Mouse (Mus musculus): ENCODE data around the gene Smim24. TPM values are rescaled to one million over a fixed set of nuclear protein-coding genes. Genes with fewer than 3 reads are reported as not detected.

Smim24 gene
- polyA plus RNA-seq, 1 experiment from 2014 or later: 2.3 TPM

- peaks cover 22% of the 10 kb centered on the region for H3K27me3 ChIP-seq (ENCODE audit: control insufficient read depth, insufficient read depth, low read length)
- WGBS: 74% methylated on average over 4 of the region's 4 CpGs
Measured at GRCm38 (mm10) chr10:81421041-81421796, 28.4 kb downstream of the Smim24 start.

GRCm38 (mm10) chr10:81421797-81422100 is 28.9 kb downstream of the Smim24 start:
- ATAC-seq (ENCODE audit: low FRiP score) (no peak), DNase-seq (ENCODE audit: low spot score, missing footprints) (peak; percentile 71)
- 71% methylated on average over 5 of the region's 5 CpGs for WGBS
- H3K4me1 ChIP-seq (ENCODE audit: control insufficient read depth, insufficient read depth, low read length): peaks cover 16% of the 10 kb centered on the region
- no peak overlapping the region for H3K27ac ChIP-seq (ENCODE audit: low read depth, low read length)
- H3K27me3 ChIP-seq (ENCODE audit: control insufficient read depth, insufficient read depth, low read length): peaks cover 27% of the 10 kb centered on the region
- H3K36me3 ChIP-seq (ENCODE audit: control insufficient read depth, insufficient read depth, low read length): no peaks in the 10 kb centered on the region
- no peak overlapping the region for H3K4me3 ChIP-seq (ENCODE audit: low read depth, low read length)
- no peaks in the 10 kb centered on the region for H3K9me3 ChIP-seq (ENCODE audit: control insufficient read depth, low read length)
- no peak overlapping the region for H3K4me2 ChIP-seq
- no peak overlapping the region for H3K9ac ChIP-seq (ENCODE audit: low read length)

More at GRCm38 (mm10) chr10:81421041-81421796, 28.4 kb downstream of the Smim24 start:
- H3K27ac ChIP-seq (ENCODE audit: low read depth, low read length): no peak overlapping the region
- no peak overlapping the region for H3K4me3 ChIP-seq (ENCODE audit: low read depth, low read length)
- ATAC-seq (ENCODE audit: low FRiP score) (no peak), DNase-seq (ENCODE audit: low spot score, missing footprints) (peak; percentile 69)
- no peak overlapping the region for H3K4me2 ChIP-seq
- no peaks in the 10 kb centered on the region for H3K36me3 ChIP-seq (ENCODE audit: control insufficient read depth, insufficient read depth, low read length)
- no peak overlapping the region for H3K9ac ChIP-seq (ENCODE audit: low read length)
- peaks cover 17% of the 10 kb centered on the region for H3K4me1 ChIP-seq (ENCODE audit: control insufficient read depth, insufficient read depth, low read length)
- H3K9me3 ChIP-seq (ENCODE audit: control insufficient read depth, low read length): no peaks in the 10 kb centered on the region

- DNase-seq (ENCODE audit: low spot score, missing footprints) (peak; percentile 68), ATAC-seq (ENCODE audit: low FRiP score) (no peak)
- peaks cover 32% of the 10 kb centered on the region for H3K27me3 ChIP-seq (ENCODE audit: control insufficient read depth, insufficient read depth, low read length)
- H3K36me3 ChIP-seq (ENCODE audit: control insufficient read depth, insufficient read depth, low read length): no peaks in the 10 kb centered on the region
- no peaks in the 10 kb centered on the region for H3K9me3 ChIP-seq (ENCODE audit: control insufficient read depth, low read length)
- 74% methylated on average over 6 of the region's 6 CpGs for WGBS
- no peak overlapping the region for H3K9ac ChIP-seq (ENCODE audit: low read length)
- no peak overlapping the region for H3K4me2 ChIP-seq
- peaks cover 12% of the 10 kb centered on the region for H3K4me1 ChIP-seq (ENCODE audit: control insufficient read depth, insufficient read depth, low read length)
- no peak overlapping the region for H3K4me3 ChIP-seq (ENCODE audit: low read depth, low read length)
- no peak overlapping the region for H3K27ac ChIP-seq (ENCODE audit: low read depth, low read length)
Measured at GRCm38 (mm10) chr10:81422191-81422590, 29.3 kb downstream of the Smim24 start.

- Histone ChIP-seq H3K4me2 (no peak overlapping the region), H3K27me3 (ENCODE audit: control insufficient read depth, insufficient read depth, low read length) (peaks cover 37% of the 10 kb centered on the region), H3K27ac (ENCODE audit: low read depth, low read length) (no peak overlapping the region), H3K36me3 (ENCODE audit: control insufficient read depth, insufficient read depth, low read length) (no peaks in the 10 kb centered on the region), H3K9me3 (ENCODE audit: control insufficient read depth, low read length) (no peaks in the 10 kb centered on the region), H3K9ac (ENCODE audit: low read length) (no peak overlapping the region), H3K4me3 (ENCODE audit: low read depth, low read length) (no peak overlapping the region), H3K4me1 (ENCODE audit: control insufficient read depth, insufficient read depth, low read length) (peaks cover 10% of the 10 kb centered on the region)
- WGBS: 91% methylated on average over 3 of the region's 3 CpGs
- DNase-seq (ENCODE audit: low spot score, missing footprints) (peak; percentile 31), ATAC-seq (ENCODE audit: low FRiP score) (no peak)
Measured at GRCm38 (mm10) chr10:81422661-81423217, 29.9 kb downstream of the Smim24 start.

GRCm38 (mm10) chr10:81423476-81424245 is 30.8 kb downstream of the Smim24 start:
- Histone ChIP-seq H3K36me3 (ENCODE audit: control insufficient read depth, insufficient read depth, low read length) (no peaks in the 10 kb centered on the region), H3K27ac (ENCODE audit: low read depth, low read length) (no peak overlapping the region), H3K9me3 (ENCODE audit: control insufficient read depth, low read length) (no peaks in the 10 kb centered on the region), H3K4me2 (no peak overlapping the region), H3K27me3 (ENCODE audit: control insufficient read depth, insufficient read depth, low read length) (peaks cover 46% of the 10 kb centered on the region), H3K9ac (ENCODE audit: low read length) (no peak overlapping the region), H3K4me1 (ENCODE audit: control insufficient read depth, insufficient read depth, low read length) (peaks cover 5% of the 10 kb centered on the region), H3K4me3 (ENCODE audit: low read depth, low read length) (no peak overlapping the region)
- WGBS: 65% methylated on average over 4 of the region's 4 CpGs
- no peak for ATAC-seq (ENCODE audit: low FRiP score)
- DNase-seq (ENCODE audit: low spot score, missing footprints): peak; percentile 44

DNA sequence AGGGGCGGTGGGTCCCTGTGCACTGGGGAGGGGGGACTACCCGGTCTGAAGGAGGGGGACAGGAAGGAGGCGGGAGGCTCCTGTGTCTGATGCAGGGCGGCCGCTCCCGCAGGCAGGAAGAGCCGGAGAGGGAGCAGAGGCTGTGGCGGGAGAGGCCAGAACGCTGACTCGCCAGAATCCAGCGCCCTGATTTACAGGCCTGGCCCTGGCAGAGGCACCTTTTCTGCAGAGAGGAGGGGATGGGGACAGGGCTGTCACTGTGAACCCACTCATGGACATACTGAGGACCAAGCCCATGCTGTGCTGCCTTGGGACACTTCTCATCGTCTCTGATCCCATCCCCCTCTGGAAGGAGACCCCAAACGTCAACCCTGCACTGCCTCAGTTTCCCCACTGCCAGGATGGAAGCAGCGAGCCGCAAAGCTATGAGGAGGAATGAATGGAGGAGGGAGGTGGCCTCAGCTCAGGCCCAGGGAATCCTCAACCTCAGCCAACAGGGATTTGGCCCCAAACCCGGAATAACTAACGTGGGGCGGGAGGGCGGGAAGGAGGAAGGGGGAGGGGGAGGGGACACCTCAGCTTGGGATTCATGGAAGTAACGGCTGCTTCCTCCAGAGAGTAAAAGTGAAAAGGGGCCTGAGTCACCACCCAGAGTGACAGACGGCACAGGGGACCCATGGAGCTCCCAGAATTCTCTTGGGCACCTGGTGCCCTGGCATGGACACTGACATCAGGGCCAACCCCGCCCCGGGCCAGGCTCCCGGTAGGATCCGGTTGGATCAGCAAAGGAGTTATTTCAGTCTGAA is 31.6 kb downstream of the Smim24 start:
- 9% methylated on average over 23 of the region's 25 CpGs for WGBS
- Histone ChIP-seq H3K4me1 (ENCODE audit: control insufficient read depth, insufficient read depth, low read length) (peaks cover 6% of the 10 kb centered on the region), H3K36me3 (ENCODE audit: control insufficient read depth, insufficient read depth, low read length) (no peaks in the 10 kb centered on the region)

DNA sequence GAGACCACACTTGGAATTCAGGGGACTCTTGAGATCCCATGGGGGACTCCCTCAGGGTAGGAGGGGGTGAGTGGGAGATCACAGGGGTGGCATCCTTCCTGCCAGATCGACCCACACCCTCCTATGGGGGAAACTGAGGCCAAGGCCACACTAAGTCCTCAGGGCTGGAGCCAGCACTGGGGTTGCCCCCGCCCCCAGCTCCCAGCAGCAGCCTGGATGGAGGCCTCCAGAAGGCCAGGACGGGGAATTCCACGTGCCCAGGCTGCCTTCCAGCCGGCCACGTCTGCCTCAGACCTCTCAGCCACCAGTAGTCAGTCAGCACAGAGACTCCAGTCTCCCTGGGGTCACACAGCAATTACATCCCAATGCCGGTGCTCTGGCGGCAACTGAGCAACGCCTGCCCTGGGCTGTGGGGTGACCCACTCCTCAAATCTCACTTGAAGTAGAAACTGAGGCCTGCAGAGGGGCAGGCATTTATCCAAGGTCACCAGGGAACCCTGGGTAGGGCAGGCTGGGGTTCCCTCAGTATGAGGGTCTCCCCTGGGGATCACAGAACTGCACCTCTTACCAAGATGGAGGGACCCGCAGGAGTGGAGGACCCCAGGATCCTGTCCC is 32.5 kb downstream of the Smim24 start:
- 26% methylated on average over 10 of the region's 10 CpGs for WGBS
- Histone ChIP-seq H3K4me3 (ENCODE audit: low read depth, low read length) (no peak overlapping the region), H3K36me3 (ENCODE audit: control insufficient read depth, insufficient read depth, low read length) (no peaks in the 10 kb centered on the region), H3K27ac (ENCODE audit: low read depth, low read length) (no peak overlapping the region), H3K9me3 (ENCODE audit: control insufficient read depth, low read length) (no peaks in the 10 kb centered on the region), H3K27me3 (ENCODE audit: control insufficient read depth, insufficient read depth, low read length) (peaks cover 49% of the 10 kb centered on the region), H3K4me1 (ENCODE audit: control insufficient read depth, insufficient read depth, low read length) (peaks cover 10% of the 10 kb centered on the region), H3K9ac (ENCODE audit: low read length) (no peak overlapping the region), H3K4me2 (no peak overlapping the region)
- no peak for ATAC-seq (ENCODE audit: low FRiP score)
- peak; percentile 83 for DNase-seq (ENCODE audit: low spot score, missing footprints)

More for the DNA sequence above, 31.6 kb downstream of the Smim24 start:
- ATAC-seq (ENCODE audit: low FRiP score) (no peak), DNase-seq (ENCODE audit: low spot score, missing footprints) (peak; percentile 85)
- Histone ChIP-seq H3K9ac (ENCODE audit: low read length) (no peak overlapping the region), H3K9me3 (ENCODE audit: control insufficient read depth, low read length) (no peaks in the 10 kb centered on the region), H3K4me2 (no peak overlapping the region), H3K27me3 (ENCODE audit: control insufficient read depth, insufficient read depth, low read length) (peaks cover 49% of the 10 kb centered on the region), H3K27ac (ENCODE audit: low read depth, low read length) (no peak overlapping the region), H3K4me3 (ENCODE audit: low read depth, low read length) (no peak overlapping the region)

DNA sequence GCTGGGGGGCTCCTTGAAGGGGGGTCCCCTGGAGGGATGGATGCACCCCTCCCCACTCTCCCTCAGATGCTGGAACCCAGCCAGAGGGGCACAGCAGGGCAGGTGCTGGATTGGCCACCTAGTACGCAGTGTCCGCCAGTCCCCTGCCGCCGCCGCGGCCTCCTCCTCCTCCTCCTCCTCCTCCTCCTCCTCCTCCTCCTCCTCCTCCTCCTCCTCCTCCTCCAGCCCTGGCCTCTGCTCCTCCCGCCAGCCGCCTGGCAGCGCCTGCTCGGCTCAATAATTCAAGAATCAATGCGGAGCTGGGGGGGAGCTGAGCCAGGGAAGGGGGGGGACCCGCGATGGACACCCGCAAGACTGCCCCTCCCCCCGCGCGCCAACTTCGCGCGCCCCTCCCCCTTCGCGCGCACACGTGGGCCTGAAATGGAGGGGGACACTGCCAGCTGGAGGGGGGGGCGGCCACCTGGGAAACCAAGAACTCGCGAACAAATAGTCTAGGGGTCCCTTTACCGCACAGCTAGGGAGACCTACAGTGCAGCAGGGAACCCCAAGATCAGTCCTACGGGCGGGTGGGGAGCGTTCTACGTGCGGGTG is 33.3 kb downstream of the Smim24 start:
- Histone ChIP-seq H3K4me2 (peak overlapping the region; percentile 32), H3K9me3 (ENCODE audit: control insufficient read depth, low read length) (no peaks in the 10 kb centered on the region), H3K36me3 (ENCODE audit: control insufficient read depth, insufficient read depth, low read length) (no peaks in the 10 kb centered on the region), H3K27ac (ENCODE audit: low read depth, low read length) (no peak overlapping the region), H3K9ac (ENCODE audit: low read length) (no peak overlapping the region), H3K4me1 (ENCODE audit: control insufficient read depth, insufficient read depth, low read length) (peaks cover 10% of the 10 kb centered on the region), H3K27me3 (ENCODE audit: control insufficient read depth, insufficient read depth, low read length) (peaks cover 52% of the 10 kb centered on the region), H3K4me3 (ENCODE audit: low read depth, low read length) (peak overlapping the region; percentile 1; the same call in 1 of the 2 replicates)
- DNase-seq (ENCODE audit: low spot score, missing footprints) (peak; percentile 83), ATAC-seq (ENCODE audit: low FRiP score) (no peak)
- WGBS: 3% methylated on average over 23 of the region's 33 CpGs

All from midbrain, embryonic 11.5 days (tissue).